Mouse (Mus musculus): ENCODE measurements around the gene Gm9376. TPM values are rescaled to one million over a fixed set of nuclear protein-coding genes. Genes with fewer than 3 reads are reported as not detected.

Gm9376 gene
- polyA plus RNA-seq (2014; fragmentation: Illumina TruSeq; extraction: RNeasy Lipid Tissue Mini Kit (QIAGEN cat#74804); ENCODE audit: low read depth, low replicate concordance): not detected

DNA sequence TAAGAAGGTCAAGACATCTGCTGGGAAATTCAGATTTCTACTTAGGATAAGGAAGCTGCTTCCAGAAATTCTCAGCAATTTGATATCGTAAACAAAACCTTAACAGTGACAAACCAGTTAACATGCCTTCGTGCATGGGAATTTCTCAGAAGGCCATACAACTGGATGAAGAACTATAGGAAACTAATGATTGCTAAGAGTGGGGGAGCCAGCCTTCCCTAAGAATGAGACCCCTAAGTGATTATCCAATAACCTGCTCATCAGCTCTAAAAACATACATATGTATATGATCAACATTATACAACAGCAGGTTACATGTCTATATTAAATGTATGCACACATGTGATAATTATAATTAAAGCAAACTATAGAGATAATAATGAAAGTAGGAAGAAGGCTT is at the start of gene Gm9376:
Gm9376 (plus strand) TSS at position 301 of the 400 bp plus-strand sequence.

DNA sequence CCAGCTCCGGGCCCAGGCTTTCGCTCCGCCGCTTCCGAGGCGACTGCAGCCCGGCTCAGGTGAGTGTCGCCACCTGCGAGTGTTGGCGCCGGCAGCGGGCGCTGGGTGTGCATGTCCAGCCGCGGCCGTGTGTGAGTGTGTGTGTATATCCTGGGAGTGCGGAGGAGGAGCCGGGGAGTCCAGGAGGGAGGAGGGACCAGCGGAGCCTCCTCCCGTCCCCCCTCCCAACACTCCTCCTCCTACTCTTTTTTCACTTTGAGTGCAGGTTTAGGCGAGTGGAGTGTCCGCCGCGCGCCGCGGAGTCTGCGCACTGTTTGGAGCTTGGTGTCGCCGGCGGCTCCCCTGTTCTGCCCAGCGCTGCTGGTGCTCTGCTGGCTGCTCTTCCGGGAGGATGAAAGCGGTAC is 29.9 kb upstream of the Gm9376 start, which contains the start of gene Sox21:
Sox21 (minus strand) TSS at position 145 of the 404 bp plus-strand sequence.

Other genes with a start within 250 kb of the Gm9376 start
- not detected for gene Dct, start 214.7 kb upstream of the Gm9376 start, polyA plus RNA-seq (2014; fragmentation: Illumina TruSeq; extraction: RNeasy Lipid Tissue Mini Kit (QIAGEN cat#74804); ENCODE audit: low read depth, low replicate concordance)
- 38.2 TPM for gene Tgds, start 134.2 kb upstream of the Gm9376 start, polyA plus RNA-seq (2014; fragmentation: Illumina TruSeq; extraction: RNeasy Lipid Tissue Mini Kit (QIAGEN cat#74804); ENCODE audit: low read depth, low replicate concordance)
- 3.7 TPM for gene Gpr180, start 129.8 kb upstream of the Gm9376 start, polyA plus RNA-seq (2014; fragmentation: Illumina TruSeq; extraction: RNeasy Lipid Tissue Mini Kit (QIAGEN cat#74804); ENCODE audit: low read depth, low replicate concordance)
- gene Sox21, start 29.9 kb upstream of the Gm9376 start, polyA plus RNA-seq (2014; fragmentation: Illumina TruSeq; extraction: RNeasy Lipid Tissue Mini Kit (QIAGEN cat#74804); ENCODE audit: low read depth, low replicate concordance): not detected